Mouse (Mus musculus) MEL (cell line): ENCODE results near the gene Sctr. TPM values are rescaled to one million over a fixed set of nuclear protein-coding genes. Genes with fewer than 3 reads are reported as not detected.

Experiments used
- CHD2 ChIP-seq: IDR thresholded peaks from 2 replicates; pipeline ENCODE4 v1.6.1; 2011; ENCODE audit warnings: low read length, improper control_type of control experiment
- HCFC1 ChIP-seq: IDR thresholded peaks from 2 replicates; pipeline ENCODE4 v1.6.1; 2012; ENCODE audit warnings: low read depth, mild to moderate bottlenecking, inconsistent platforms, low read length, improper control_type of control experiment, moderate library complexity
- SIN3A ChIP-seq: IDR thresholded peaks from 2 replicates; pipeline ENCODE4 v1.6.1; 2012; ENCODE audit warnings: low read length, improper control_type of control experiment, inconsistent platforms
- USF2 ChIP-seq, 2 experiments: IDR thresholded peaks; 2 replicates each; pipeline ENCODE4 v1.6.1; 2011 to 2012; ENCODE audit warnings: improper control_type of control experiment in 2 of 2, low read length in 2 of 2, borderline replicate concordance in 1 of 2, inconsistent platforms in 1 of 2, low read depth in 1 of 2, mild to moderate bottlenecking in 1 of 2; ENCODE audit not compliant: insufficient read depth in 1 of 2
- polyA plus RNA-seq, 2 experiments: library from polyadenylated mRNA; stranded (reverse) in 1 of 2; unstranded in 1 of 2; fragments of >175 nt in 1 of 2; fragments of >200 nt in 1 of 2; gene quantifications; 2 replicates each; pipeline versions ENCODE4 v1.2.1 to v1.2.4; 2012; ENCODE audit warnings: low replicate concordance in 2 of 2, low read depth in 1 of 2; ENCODE audit not compliant: insufficient read length in 2 of 2, insufficient read depth in 1 of 2, missing spikeins in 1 of 2
- total RNA-seq: library from RNA; depleted of rRNA; stranded (reverse); fragments of 300-350 nt; gene quantifications from 2 replicates; pipeline ENCODE4 v1.2.3, GENCODE M21; 2012; rRNA removed

Gene Sctr
- total and polyA plus RNA-seq, 3 experiments, result not detected

- TF ChIP-seq SIN3A (peak; percentile 71), HCFC1 (no peak), USF2 (IDR thresholded peaks at IDR 0.05; ENCODE audit: borderline replicate concordance in 1 of 2, insufficient read depth in 1 of 2, low read depth in 1 of 2, low read length in 2 of 2) (no peak), CHD2 (no peak)
These were observed 105.8 kb downstream of the Sctr start (continued) for GRCm38 (mm10) chr1:120112251-120113187.

Other genes starting within 250 kb of the Sctr start
- gene Ptpn4, start 169.3 kb upstream of the Sctr start, total RNA-seq, result 8.7 and 9.5 TPM in 2 replicates
- gene Ptpn4, start 169.3 kb upstream of the Sctr start, polyA plus RNA-seq, result 100 to 1,000 TPM in 1 of 2 experiments, 1 to 10 TPM in 1; 6.2 to 527 TPM
- 6.0 and 6.2 TPM in 2 replicates for gene Tmem177, start 93.7 kb upstream of the Sctr start, total RNA-seq
- gene Tmem177, start 93.7 kb upstream of the Sctr start, polyA plus RNA-seq, result 1 to 10 TPM in 1 of 2 experiments, not detected in 1; 7.5 TPM
- gene Cfap221, start 9.7 kb upstream of the Sctr start, total RNA-seq, result not detected in 2 replicates
- gene Cfap221, start 9.7 kb upstream of the Sctr start, polyA plus RNA-seq, result not detected
- 2.6 TPM in 2 replicates for gene Tmem37, start 67.2 kb downstream of the Sctr start, total RNA-seq
- 1 to 10 TPM in 1 of 2 experiments, not detected in 1; 9.1 TPM for gene Tmem37, start 67.2 kb downstream of the Sctr start, polyA plus RNA-seq
- 164 and 220 TPM in 2 replicates for gene Dbi, start 114.2 kb downstream of the Sctr start, total RNA-seq
- 100 to 1,000 TPM in 1 of 2 experiments, not detected in 1; 149 TPM for gene Dbi, start 114.2 kb downstream of the Sctr start, polyA plus RNA-seq
- 13.8 and 15.1 TPM in 2 replicates for gene 3110009E18Rik, start 114.3 kb downstream of the Sctr start, total RNA-seq
- gene 3110009E18Rik, start 114.3 kb downstream of the Sctr start, polyA plus RNA-seq, result 10 to 100 TPM in 1 of 2 experiments, not detected in 1; 16.5 TPM